Mouse (Mus musculus) thymus, postnatal 25 days (tissue): ENCODE measurements around the gene Spata25.
A peak's percentile ranks its signal among the peaks of the same experiment; 100 is the strongest.
"Not testable (repeated sequence)": the region's sequence is repeated elsewhere in the genome, so short reads cannot be mapped to it uniquely, and the experiment has no call there.

Source experiments
- DNase-seq: peaks from one replicate; pipeline ENCODE4 v3.0.0; 2022

The Spata25 gene

DNA sequence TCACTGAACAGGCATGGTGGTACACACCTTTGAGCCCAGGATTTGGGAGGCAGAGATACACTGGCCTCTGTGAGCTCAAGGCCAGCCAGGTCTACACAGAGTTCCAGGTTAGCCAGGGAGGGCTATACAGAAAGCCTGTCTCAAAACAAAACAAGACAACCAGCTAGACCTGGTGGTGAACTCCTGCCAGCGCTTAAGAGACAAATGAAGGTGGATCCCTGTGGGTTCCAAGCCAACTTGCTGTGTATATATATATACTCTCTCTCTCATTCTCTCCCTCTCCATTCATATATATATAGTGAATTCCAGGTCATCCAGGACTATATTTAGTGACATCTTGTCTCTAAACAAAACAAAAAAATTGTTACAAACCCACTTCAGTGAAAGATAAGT lies 24.4 kb downstream of the Spata25 start:
- no peak for DNase-seq

DNA sequence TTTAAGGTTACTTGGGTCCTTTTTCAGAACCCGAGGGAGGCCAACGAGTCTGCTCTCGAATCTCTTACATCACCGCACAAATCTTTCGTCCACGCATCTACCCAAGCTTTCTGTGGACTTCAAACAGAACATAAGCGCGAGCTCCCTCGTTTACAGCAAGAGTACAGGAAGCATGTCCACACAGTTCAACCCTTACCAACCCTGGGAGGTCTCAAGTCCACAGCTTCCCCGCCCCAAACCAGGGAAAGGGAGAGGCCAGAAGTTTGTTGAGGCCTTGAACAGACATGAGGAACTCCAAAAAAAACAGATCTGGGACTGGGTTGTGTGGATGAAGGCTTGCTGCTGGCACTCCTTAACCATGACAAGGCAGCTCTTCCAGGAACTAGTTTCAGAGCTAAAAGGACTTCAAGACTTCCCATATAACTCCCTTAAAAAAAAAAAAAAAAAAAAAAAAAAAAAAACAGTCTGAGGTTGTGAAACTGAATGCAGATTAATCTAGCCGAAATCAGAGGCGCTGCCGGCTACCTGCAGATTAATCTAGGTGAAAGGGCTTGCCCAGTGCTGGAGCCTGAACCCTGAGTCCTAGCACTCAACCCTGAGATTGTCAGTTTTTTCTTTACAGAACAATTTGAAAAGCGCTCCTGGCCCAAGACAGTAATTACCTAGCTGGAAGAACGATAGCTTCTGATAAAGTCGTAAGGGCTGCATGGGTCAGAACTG lies 25.0 kb downstream of the Spata25 start:
- DNase-seq = no peak

DNA sequence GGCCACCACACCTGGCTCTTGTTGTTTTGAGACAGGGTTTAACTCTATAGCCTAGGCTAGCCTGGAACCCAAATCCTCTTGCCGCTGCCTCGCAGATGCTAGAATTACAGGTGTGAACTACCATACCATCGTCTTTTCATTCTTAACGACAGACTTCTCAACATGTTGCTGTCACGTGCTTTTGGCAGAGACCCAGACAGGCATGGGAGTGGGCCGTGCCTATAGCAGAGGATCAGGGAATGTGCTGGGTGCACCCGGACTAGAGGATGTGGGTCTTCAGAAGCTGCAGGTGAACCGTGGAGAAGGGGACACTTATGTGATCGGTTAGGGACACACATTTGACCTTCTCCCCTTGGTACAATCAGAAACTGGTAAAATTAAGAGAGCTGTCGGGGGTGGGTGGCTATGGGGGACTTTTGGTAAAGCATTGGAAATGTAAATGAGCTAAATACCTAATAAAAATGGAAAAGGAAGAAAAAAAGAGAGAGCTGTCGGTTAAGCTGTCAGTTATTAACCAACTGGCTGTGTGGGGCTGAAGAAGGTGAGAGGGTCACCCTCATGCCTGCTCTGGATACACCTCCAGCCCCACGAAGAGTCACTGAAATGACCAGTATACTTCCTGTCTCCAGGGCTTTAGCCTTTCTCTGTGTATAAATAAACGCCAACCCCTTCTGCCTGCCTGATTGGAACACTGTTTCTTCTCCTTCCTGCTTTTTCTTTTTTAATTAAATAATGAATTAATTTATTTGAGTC lies 27.9 kb downstream of the Spata25 start:
- no peak for DNase-seq

DNA sequence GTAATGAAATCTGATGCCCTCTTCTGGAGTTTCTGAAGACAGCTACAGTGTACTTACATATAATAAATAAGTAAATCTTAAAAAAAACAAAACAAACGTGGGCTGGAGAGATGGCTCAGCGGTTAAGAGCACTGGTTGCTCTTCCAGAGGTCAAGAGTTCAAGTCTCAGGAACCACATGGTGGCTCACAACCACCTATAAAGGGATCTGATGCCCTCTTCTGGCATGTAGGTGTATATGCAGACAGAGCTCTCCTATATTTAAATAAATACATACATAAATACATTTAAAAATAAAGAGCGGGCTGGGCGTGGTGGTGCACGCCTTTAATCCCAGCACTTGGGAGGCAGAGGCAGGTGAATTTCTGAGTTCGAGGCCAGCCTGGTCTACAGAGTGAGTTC lies 29.8 kb downstream of the Spata25 start:
- DNase-seq = not testable (repeated sequence)

DNA sequence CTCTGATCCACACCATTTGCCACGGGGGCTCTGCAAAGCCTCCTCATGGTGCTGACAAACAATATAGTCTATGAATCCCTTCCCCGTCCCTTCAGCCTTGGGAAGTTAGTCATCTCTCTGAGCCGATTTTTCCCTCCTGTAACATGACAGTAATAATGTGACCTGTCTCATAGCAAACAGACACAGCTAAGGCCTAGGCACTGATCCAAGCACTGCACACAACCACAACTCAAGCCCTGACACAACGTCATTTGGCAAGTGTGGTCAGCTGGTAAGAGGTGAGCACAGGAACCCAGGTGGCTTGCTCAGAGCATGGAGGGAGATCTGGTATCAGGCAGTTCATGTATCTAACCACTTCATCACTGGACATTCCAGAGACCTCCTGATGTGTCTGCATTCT lies 32.5 kb downstream of the Spata25 start:
- no peak for DNase-seq

DNA sequence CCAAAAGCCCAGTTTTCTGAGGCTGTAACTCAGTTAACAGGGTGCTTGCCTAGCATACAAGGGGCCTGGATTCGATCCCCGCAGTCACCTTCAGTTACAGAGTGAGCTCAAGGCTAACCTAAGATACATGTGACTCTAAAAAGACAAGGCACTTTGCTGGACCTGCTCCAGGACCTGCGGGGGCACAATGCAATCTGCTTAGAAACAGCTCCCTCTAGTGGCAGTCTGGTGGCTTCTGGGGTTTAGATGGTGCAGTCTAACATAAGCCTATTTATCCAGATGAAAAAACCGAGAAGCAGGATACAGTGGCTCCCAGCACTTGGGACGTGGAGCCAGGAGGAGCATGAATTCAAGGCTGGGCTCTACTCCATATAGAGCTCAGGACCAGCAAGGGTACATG lies 34.0 kb downstream of the Spata25 start:
- peak; percentile 66 for DNase-seq

DNA sequence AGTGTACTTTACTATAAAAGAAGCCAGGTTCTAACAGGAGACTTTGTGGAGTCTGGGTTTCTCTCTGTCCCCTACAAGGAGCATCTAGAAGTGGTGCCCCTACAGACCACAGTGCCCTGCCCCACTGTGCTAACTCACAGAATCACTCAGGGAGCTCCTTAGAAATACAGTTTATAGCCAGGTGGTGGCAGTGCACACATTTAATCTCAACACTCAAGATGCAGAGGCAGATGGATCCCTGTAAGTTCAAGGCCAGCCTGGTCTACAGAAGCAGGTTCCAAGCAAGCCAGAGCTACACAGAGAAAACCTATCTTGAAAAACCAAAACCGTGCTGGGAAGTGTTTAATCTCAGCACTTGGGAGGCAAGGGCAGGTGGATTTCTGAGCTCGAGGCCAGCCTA lies 34.6 kb downstream of the Spata25 start:
- DNase-seq = no peak

DNA sequence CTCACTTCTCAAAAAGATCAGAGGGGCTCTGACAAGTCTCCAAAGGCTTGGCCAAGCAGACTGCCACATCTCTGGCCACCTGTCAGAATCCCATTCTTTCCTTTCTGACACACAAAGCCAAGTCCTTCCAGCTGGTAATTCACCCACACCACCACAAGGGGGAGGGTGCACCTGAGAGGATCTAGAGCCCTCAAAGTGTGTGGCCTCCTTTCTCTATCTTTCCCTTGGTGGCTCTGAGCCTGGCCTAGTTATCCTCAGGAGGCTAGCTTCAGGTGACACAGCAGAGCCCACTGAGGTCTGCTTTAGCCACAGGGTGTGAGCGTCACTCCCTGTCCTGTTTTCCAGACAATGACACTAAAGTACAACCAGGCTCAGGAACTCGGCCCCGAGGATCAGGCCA lies 35.1 kb downstream of the Spata25 start:
- peak; percentile 66 for DNase-seq

DNA sequence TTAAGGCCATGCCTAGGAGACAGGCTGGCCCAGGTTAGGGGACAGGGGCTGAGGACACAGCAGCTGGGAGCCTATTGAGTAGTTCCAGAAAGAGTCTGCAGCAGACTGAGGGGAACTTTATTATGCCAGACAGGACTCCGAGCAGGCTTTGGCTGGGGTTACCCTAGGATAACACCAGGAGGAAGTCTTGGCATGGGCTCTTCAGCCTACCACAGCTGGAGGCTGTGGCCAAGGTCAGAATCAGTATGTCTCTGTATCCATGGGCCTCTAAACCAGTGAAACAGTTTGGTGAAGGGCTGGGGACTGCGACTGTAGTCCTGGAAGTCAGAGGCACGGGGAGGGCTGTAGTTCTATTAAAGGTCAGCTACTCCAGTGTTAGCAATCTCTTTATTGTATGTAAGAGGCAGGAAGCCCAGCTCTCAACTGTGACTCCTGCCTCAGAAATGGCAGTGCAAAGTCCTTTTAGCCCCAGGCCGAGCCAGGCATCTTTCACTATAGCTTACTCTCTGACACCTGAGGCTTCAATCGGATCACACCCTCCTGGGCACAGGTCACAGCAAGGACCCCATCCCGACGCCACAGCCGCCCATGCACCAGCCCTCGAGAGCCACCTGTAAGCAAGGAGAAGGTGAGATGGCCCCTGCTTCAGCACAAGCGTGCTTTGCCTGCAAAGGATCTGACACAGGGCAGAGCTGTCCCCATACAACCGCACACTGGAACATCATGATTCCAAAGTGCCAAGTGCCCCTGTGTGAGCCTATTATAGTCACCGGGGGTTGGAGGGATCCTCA lies 35.7 kb downstream of the Spata25 start:
- DNase-seq = no peak

DNA sequence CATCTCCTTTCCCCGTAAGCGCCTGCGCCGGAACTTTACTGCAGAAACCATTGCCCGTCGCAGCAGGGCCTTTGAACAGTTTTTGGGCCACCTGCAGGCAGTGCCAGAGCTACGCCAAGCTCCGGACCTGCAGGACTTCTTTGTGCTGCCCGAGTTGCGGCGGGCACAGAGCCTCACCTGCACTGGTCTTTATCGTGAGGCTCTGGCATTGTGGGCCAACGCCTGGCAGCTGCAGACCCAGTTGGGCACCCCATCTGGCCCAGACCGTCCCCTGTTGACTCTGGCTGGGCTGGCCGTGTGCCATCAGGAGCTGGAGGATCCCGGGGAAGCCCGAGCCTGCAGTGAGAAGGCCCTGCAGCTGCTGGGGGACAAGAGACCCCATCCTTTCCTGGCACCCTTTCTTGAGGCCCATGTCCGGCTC lies 36.5 kb downstream of the Spata25 start:
- no peak for DNase-seq

DNA sequence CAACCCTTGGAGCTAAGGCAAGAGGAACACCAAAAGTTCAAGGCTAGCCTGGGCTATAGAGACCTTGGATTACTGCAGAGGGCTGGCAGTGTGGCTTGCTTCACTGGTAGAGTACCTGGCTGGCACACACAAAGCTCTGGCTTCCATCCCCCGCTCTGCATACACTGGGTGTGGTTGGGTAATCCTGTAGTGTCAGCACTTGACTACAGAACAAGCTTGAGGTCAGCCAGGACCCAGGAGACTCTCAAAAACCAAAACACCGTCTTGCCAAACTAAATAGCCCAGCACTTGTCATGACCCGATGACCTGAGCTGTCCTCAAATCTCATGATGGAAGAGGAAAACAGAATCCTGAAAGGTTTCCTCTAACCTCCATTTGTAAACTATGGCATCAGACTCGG lies 37.9 kb downstream of the Spata25 start:
- DNase-seq = no peak

DNA sequence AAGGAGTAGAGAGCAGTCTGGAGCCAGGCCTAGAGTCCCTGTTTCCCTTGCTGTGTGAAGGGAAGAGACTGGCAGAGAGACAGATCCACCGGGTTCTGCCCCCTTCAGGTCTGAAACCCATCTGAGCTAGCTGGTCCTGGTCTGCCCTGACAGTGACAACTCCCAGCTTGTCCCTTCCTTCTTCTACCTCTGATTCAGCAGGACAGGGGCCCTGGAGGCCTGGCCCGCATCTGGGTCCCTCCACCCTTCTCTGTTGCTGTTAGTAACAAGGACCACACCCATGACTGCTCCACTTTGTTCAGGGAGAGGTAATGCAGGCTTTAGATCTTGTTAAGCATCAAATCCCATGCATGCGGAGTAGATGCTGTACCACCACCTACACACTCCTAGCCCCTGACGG lies 39.9 kb downstream of the Spata25 start:
- no peak for DNase-seq

DNA sequence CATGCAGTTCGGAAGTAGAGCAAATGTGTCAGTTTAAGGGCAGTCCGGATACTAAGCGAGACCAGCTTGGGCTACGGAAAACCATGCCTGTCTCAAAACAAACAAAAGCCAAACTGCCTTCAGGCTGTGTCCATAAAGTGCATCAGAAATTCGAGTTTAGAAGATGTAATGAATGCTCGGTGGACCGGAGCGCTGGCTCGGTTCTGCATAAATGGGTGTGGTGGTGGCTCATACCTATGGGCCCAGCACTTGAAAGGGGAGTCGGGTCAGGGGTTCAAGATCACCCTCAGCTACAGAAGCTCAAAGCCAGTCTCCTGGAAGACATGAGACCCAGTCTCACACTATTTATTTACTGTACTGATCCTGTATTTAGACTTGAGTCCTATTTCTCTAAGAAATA lies 40.6 kb downstream of the Spata25 start:
- no peak for DNase-seq

DNA sequence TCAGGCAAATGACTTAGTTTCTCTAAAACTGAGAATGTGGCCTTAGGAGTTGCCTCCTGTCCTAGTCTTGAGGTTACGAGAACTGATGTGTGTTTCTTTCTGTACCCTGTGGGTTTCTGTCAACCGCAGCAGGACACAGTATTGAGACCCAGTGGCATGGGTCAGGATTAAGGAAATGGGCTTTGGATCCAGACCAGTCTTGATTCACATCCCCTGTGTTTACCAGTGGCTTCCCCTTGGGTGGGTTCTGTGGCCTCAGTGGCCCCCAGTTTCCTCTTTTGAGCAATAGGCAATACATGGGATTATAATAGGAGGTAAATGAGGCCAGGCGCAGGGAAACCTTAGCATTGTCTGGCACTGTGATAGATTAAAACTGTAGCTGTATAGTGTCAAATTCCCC lies 41.3 kb downstream of the Spata25 start:
- no peak for DNase-seq

DNA sequence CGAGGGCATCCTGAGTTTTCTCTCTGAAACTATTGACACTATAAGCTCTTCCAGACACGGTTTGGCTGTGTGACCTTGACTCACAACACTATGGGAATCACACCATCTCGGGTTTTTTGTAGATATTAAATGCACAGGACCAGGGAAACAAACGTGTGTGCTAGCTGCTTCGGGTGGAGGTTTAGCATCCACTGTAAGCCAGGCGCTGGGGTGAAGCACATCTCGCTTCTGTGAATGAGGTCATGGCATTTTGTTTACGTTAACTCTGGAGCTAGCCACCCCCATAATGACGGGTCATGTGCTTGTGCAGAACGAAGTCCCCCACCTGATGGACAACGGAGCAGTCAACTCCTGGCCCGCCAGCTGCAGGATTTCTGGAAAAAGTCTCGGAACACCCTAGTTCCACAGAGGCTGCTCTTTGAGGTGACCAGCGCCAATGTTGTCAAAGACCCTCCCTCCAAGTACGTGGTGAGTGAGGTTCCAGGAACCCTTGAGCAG lies 41.9 kb downstream of the Spata25 start:
- no peak for DNase-seq

DNA sequence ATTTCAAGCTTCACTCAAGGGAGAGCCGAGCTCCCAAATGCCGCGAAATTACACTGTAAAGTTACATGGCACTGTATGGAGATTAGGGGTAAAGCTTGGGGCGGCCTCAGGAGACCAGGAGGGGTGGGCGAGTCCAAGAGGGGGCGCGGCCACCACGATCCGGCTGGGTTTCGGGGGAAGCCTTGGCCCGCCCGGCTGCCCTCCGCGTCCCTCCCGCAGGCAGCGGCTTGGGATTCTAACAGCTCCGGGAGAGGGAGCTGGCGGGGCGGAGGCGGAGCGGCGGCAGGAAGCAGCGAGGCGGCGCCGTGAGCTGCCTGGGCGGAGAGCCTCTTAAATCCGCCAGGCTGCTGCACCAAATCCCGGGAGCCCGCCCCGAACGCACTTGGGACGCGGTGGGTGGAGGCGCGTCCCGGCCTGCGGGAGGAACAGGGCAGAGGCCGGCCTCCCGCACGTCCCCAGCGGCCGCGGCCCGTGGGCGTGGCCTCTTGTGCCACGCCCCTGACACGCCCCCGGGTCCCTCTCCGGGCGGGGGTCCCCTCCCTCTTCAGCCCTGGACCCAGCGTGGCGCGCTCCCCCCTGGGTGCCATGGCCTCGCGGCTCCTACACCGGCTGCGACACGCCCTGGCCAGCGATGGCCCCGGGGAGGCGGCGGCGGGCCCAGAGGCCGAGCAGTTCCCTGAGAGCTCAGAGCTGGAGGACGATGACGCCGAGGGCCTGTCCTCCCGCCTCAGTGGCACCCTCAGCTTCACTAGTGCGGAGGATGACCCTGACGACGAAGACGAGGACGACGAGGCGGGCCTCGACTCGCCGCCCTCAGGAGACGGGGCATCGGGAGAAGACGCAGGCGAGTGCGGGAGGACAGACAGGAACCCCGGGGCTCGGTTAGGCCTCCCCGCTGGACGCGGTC lies 42.6 kb downstream of the Spata25 start, which contains the start of gene Snx21:
Snx21 (plus strand) TSS at position 343 of the 907 bp plus-strand sequence.
- peak; percentile 69 for DNase-seq

DNA sequence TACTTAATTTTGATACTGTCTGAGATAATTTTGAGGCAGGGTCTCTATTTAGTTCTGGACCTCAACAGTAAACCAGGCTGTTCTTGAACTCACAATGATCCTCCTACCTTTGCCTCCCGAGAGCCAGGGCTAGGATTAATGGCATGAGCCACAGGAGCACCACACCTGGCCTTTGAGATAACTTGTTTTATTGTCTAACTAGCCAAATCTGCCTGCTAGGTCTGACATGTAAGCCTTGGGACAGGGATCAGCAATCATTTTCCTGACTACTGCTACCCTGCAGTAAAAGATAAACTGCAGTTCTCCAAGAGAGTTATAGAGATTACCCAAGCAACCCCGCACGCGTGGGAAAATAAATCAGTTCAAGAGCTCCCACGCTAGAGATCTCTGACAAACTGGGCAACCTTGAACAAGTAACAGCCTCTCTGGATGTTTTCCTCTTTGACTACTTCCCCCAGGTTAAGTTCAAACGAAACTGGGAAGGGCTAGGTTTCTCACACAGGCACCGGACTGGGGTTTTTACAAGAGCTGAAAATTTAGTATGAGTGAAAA lies 43.4 kb downstream of the Spata25 start:
- no peak for DNase-seq

DNA sequence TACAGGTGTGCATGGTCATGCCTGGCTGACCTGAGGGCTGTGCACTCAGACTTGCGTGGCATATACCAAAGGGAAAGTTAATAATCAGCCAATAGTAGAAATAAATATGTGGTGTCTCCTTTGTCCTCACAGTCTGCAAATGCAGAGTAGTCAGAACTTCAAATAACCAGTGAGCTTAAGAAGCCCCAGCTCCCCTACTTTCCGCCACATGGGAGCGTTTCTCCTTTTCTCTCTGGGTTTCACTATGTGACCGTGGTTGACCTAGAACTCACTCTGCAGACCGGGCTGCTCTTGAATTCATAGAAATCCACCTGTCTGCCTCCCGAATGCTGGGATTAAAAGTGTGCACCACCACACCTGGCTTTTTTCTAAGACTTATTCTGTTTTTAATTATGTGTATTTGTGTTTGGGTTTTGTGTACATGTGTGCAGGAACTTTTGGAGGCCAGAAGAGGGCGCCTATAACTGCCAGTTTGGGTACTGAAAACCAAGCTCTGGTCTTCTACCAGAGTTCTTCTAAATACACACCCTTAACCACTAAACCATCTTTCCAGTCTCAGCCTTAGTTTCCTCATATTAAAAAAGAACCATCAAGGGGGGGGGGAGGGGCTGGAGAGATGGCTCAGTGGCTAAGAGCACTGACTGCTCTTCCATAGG lies 44.3 kb downstream of the Spata25 start:
- DNase-seq = no peak

DNA sequence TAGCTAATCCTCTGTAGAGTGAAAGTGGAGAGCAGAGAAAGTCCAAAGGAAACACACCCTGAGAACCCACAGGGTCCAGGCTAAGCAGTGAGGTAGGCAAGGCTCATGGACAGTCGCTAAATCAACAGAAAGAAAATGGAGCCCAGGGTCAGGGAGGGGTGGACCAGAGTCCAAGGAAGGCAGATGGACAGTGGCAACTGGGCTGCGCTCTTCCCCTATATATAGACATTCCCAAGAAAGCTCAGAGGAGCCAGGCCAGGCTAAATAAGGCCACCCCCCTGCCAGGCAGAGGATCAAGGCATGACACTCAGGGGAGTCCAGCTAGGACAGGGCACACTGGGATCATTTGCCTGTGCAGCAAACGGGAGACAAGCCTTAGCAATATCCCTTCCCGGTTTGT lies 46.5 kb downstream of the Spata25 start:
- DNase-seq = no peak

DNA sequence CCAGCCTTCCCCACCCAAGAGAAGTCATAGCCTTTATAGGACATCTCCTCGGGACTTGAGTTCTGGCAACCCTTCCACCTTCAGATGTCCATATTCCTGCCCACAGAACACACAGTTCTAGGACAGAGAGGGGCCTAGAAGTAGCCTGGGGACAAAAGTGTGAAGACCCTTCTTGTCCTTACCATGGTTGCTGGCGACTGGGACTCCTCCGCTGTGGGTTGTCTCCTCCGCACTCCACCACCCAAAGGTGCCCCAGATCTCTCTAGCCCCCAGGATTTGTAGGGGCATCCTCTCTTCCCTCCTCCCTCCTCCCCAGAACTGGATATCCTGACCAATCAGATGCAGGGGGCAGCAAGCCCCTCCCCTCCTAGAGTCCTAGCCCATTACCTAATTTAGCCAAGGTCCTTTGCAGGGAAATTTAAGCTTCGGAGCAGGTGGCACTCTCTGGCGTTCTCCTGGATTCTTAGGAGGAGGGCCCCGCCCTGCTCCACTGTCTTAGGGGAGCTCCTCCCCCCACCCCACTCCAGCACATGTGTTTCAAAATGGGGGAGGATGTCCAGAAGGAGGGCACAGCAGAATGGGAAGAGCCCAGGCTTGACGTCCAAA lies 48.8 kb downstream of the Spata25 start, which contains the start of gene Tnnc2:
Tnnc2 (minus strand) TSS at position 487 of the 606 bp plus-strand sequence.
- no peak for DNase-seq

DNA sequence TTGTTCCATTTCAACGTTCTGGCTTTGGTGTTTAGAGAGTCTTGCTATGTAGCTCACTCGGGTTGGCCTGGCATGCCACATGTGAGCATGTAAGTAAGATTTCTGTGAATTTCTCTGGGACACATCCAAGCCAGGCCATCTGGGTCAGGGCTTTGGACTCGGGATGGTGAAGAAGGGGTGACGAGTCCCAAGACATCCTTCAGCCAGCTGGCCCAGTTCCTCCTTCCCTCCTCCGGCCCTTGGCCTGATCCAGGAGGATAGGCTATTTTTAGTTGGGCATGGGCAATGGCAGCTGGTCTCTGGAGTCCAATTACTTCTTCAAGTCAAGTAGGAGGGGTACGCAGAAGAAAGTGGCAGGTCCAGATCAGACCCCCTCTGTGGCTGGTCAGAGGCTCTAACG lies 49.5 kb downstream of the Spata25 start:
- DNase-seq = no peak
